Mouse (Mus musculus): ENCODE results near the gene Orm1. TPM values are rescaled to one million over a fixed set of nuclear protein-coding genes. Genes with fewer than 3 reads are reported as not detected.
"Not testable (repeated sequence)": the region's sequence is repeated elsewhere in the genome, so short reads cannot be mapped to it uniquely, and the experiment has no call there.

Orm1 gene
- polyA plus RNA-seq, 1 experiment from 2014 or later = 1.1 TPM

DNA sequence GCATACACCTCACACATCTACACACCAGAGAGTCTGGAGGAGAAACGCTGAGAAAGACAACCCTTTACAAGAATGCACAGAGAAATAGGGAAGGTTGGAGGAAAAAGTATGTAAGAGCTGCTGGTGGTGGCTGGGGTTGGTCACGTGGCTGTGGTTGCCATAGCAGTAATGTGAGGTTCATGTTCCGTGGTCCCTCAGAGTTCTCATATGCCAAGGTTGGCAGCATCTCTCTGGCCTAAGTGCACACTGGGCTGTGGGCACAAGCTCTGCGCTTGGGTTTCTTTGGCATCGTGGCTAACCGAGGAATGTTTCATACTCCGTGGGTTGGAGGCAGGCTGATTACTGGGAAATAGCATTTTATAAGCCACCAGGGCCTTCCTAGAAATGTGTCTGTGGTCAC lies 32.9 kb upstream of the Orm1 start:
- no peaks in the 10 kb centered on the region for H3K36me3 ChIP-seq (ENCODE audit: control insufficient read depth, insufficient read depth)
- no peak overlapping the region for H3K4me3 ChIP-seq (ENCODE audit: low read depth, low read length)
- H3K27ac ChIP-seq (ENCODE audit: low read length) = no peak overlapping the region
- H3K9me3 ChIP-seq (replicated peaks; ENCODE audit: control insufficient read depth, low read length) = no peaks in the 10 kb centered on the region
- H3K4me2 ChIP-seq (ENCODE audit: low read depth, low read length) = no peak overlapping the region
- WGBS (ENCODE audit: insufficient replicate concordance) = 72% methylated on average over 7 of the region's 7 CpGs
- ATAC-seq (ENCODE audit: low read depth) = no peak
- no peaks in the 10 kb centered on the region for H3K4me1 ChIP-seq (ENCODE audit: control insufficient read depth, low read depth, low read length)
- H3K9ac ChIP-seq (ENCODE audit: low read depth, low read length) = no peak overlapping the region
- H3K27me3 ChIP-seq (ENCODE audit: control insufficient read depth, insufficient read depth, low read depth, low read length) = no peaks in the 10 kb centered on the region

GRCm38 (mm10) chr4:63314063-63314462 lies 30.3 kb upstream of the Orm1 start:
- Histone ChIP-seq H3K4me2 (ENCODE audit: low read depth, low read length) (no peak overlapping the region), H3K36me3 (ENCODE audit: control insufficient read depth, insufficient read depth) (no peaks in the 10 kb centered on the region), H3K27me3 (ENCODE audit: control insufficient read depth, insufficient read depth, low read depth, low read length) (no peaks in the 10 kb centered on the region), H3K4me1 (ENCODE audit: control insufficient read depth, low read depth, low read length) (no peaks in the 10 kb centered on the region), H3K9ac (ENCODE audit: low read depth, low read length) (no peak overlapping the region), H3K4me3 (ENCODE audit: low read depth, low read length) (no peak overlapping the region), H3K9me3 (replicated peaks; ENCODE audit: control insufficient read depth, low read length) (no peaks in the 10 kb centered on the region), H3K27ac (ENCODE audit: low read length) (no peak overlapping the region)
- 63% methylated on average over 5 of the region's 5 CpGs for WGBS (ENCODE audit: insufficient replicate concordance)
- ATAC-seq (ENCODE audit: low read depth) = no peak

DNA sequence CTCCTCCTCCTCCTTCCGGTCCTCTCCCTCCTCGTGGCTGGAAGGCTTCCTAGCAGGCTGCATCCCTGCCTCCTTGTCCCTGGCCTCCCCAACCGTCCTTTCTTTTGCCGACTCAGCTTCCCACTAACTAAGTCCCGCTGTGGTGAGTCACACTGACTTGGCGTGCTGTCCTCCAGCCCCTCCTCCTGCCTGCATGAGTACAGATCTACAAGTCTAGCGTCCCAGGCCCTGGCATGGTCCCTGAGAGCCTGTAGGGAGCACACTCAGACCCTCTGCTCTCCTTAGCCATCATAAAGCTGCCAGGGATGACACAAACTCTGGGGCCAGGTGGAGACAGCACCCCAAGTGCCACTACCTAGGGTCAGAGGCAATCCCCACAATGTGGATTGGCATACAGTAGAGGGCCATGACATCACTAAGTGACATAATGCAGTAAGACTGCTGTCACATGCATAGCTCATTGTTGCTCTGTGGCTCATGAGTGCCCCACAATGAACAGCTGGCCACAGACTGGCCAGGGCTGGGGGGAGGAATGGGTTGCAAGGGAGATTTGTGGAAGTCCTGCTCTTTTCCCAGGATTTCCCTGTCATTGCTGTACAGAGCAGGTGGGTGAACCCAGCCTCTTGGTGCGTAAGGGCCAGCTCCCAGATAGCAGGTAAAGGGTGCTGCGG lies 28.1 kb upstream of the Orm1 start:
- Histone ChIP-seq H3K27ac (ENCODE audit: low read length) (no peak overlapping the region), H3K27me3 (ENCODE audit: control insufficient read depth, insufficient read depth, low read depth, low read length) (no peaks in the 10 kb centered on the region), H3K4me3 (ENCODE audit: low read depth, low read length) (no peak overlapping the region), H3K9me3 (replicated peaks; ENCODE audit: control insufficient read depth, low read length) (no peaks in the 10 kb centered on the region), H3K4me2 (ENCODE audit: low read depth, low read length) (no peak overlapping the region), H3K4me1 (ENCODE audit: control insufficient read depth, low read depth, low read length) (no peaks in the 10 kb centered on the region), H3K36me3 (ENCODE audit: control insufficient read depth, insufficient read depth) (no peaks in the 10 kb centered on the region), H3K9ac (ENCODE audit: low read depth, low read length) (no peak overlapping the region)
- ATAC-seq (ENCODE audit: low read depth) = no peak
- WGBS (ENCODE audit: insufficient replicate concordance) = 51% methylated on average over 9 of the region's 9 CpGs

DNA sequence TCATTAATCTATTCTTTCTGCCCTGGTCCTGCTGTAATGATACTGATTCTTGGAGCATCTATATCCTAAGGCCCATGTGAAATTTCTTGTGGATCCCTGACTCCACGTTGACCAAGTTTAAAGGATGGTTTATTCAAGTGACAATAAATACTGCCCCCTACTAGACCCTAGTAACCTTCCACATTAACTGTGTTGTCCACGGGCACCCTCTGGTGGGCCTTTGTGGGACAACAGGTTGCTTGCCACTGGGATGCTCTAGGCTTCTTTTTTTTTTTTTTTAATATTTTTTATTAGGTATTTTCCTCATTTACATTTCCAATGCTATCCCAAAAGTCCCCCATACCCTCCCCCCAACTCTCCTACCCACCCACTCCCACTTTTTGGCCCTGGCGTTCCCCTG lies 24.8 kb upstream of the Orm1 start:
- not testable (repeated sequence) for H3K27ac ChIP-seq (ENCODE audit: low read length); H3K9ac ChIP-seq (ENCODE audit: low read depth, low read length); H3K4me1 ChIP-seq (ENCODE audit: control insufficient read depth, low read depth, low read length); H3K4me2 ChIP-seq (ENCODE audit: low read depth, low read length); H3K36me3 ChIP-seq (ENCODE audit: control insufficient read depth, insufficient read depth); ATAC-seq (ENCODE audit: low read depth); H3K27me3 ChIP-seq (ENCODE audit: control insufficient read depth, insufficient read depth, low read depth, low read length); H3K9me3 ChIP-seq (replicated peaks; ENCODE audit: control insufficient read depth, low read length); H3K4me3 ChIP-seq (ENCODE audit: low read depth, low read length)
- 25% methylated on average over 3 of the region's 3 CpGs for WGBS (ENCODE audit: insufficient replicate concordance)

DNA sequence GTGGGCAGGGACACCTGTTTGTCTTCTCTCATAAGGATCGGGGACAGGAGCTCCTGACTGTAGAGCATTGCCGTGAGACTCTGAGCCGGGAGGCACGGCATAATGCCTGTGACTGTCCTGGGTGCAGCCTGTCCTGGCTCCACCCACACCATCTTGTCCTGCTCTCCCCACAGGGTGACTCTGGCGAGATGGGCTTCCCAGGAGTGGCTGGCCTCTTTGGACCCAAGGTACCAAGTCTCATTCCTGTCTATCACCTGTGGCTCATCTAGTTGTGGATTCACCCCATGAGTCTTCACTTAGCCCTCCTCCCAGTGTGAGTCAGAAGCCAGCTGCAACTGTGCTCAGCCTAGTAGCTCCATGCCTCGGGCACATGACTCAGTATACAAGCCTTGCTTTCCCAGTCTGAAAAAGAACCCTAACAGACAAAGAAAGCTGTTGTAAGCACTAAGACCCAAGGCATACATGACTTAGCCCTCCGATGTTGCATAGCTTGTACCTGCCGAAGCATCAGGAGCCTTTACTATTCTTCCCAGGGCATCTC lies 21.0 kb upstream of the Orm1 start:
- no peak overlapping the region for H3K4me3 ChIP-seq (ENCODE audit: low read depth, low read length)
- ATAC-seq (ENCODE audit: low read depth) = no peak
- 67% methylated on average over 8 of the region's 8 CpGs for WGBS (ENCODE audit: insufficient replicate concordance)

DNA sequence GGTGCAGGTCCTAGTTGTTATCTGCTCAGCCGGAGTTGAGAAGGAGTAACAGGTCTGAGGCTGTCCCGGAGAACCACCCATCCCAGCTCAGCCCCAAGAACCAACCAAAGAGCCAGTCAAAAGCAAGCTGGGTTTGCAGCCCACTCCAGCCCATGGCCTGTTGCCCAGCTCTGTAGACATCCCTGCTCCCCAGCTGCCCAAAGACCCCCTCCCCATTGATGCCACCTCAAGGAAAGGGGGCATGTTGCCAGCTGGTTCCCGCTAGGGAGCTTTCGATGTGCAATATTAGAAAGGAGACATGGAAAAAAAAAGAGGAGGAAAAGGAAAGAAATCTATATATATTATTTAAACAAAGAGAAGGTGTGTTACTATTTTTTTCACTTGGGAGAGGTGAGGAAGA lies 11.0 kb upstream of the Orm1 start:
- Histone ChIP-seq H3K36me3 (ENCODE audit: control insufficient read depth, insufficient read depth) (no peaks in the 10 kb centered on the region; the same call in 1 of the 2 replicates), H3K27ac (ENCODE audit: low read length) (no peak overlapping the region), H3K4me2 (ENCODE audit: low read depth, low read length) (no peak overlapping the region), H3K4me3 (ENCODE audit: low read depth, low read length) (no peak overlapping the region), H3K9me3 (replicated peaks; ENCODE audit: control insufficient read depth, low read length) (no peaks in the 10 kb centered on the region), H3K9ac (ENCODE audit: low read depth, low read length) (no peak overlapping the region), H3K27me3 (ENCODE audit: control insufficient read depth, insufficient read depth, low read depth, low read length) (no peaks in the 10 kb centered on the region), H3K4me1 (ENCODE audit: control insufficient read depth, low read depth, low read length) (no peaks in the 10 kb centered on the region; the same call in 1 of the 2 replicates)
- no peak for ATAC-seq (ENCODE audit: low read depth)
- WGBS (ENCODE audit: insufficient replicate concordance) = 82% methylated on average over 4 of the region's 4 CpGs

More for the DNA sequence above, 21.0 kb upstream of the Orm1 start:
- no peaks in the 10 kb centered on the region for H3K4me1 ChIP-seq (ENCODE audit: control insufficient read depth, low read depth, low read length)
- no peaks in the 10 kb centered on the region for H3K9me3 ChIP-seq (replicated peaks; ENCODE audit: control insufficient read depth, low read length)
- H3K9ac ChIP-seq (ENCODE audit: low read depth, low read length) = no peak overlapping the region
- H3K27ac ChIP-seq (ENCODE audit: low read length) = no peak overlapping the region
- no peaks in the 10 kb centered on the region for H3K36me3 ChIP-seq (ENCODE audit: control insufficient read depth, insufficient read depth)
- H3K27me3 ChIP-seq (ENCODE audit: control insufficient read depth, insufficient read depth, low read depth, low read length) = no peaks in the 10 kb centered on the region
- no peak overlapping the region for H3K4me2 ChIP-seq (ENCODE audit: low read depth, low read length)

DNA sequence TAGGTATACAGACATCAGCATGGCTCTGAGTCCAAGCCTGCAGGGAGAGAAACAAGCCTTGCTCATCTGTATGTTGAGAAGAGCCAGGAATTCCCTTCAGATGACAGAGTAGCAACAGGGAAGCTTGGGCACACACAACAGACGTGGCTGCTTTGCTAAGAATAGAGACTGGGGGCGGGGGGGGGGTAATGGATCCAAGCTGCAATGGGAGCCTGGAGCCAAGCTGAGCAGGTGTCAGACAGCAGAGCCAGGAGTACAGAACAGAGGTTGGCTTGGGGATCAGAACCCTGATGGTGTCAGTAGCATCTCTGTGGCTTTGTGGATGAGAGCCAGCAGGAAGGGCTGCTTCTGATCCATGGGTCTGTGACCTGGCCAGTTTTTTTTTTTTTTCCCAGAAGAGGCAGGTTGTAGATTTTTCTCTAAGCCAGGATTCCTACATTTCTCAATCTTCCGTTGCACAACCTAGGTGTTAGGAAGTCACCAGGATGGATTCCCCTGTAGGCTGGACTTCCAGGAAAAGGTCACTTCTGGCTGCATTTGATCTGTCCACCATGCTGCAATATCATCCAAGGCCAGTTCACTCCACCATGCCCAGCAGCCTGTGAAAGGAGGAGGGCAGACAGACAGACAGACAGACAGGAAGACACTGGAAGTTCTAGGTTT lies 5.8 kb upstream of the Orm1 start:
- no peaks in the 10 kb centered on the region; the same call in 1 of the 2 replicates for H3K4me1 ChIP-seq (ENCODE audit: control insufficient read depth, low read depth, low read length)
- no peaks in the 10 kb centered on the region for H3K27me3 ChIP-seq (ENCODE audit: control insufficient read depth, insufficient read depth, low read depth, low read length)
- H3K9me3 ChIP-seq (replicated peaks; ENCODE audit: control insufficient read depth, low read length) = no peaks in the 10 kb centered on the region
- no peaks in the 10 kb centered on the region for H3K36me3 ChIP-seq (ENCODE audit: control insufficient read depth, insufficient read depth)
- no peak overlapping the region for H3K4me3 ChIP-seq (ENCODE audit: low read depth, low read length)
- no peak overlapping the region for H3K9ac ChIP-seq (ENCODE audit: low read depth, low read length)
- no peak for ATAC-seq (ENCODE audit: low read depth)
- no peak overlapping the region for H3K27ac ChIP-seq (ENCODE audit: low read length)
- no peak overlapping the region for H3K4me2 ChIP-seq (ENCODE audit: low read depth, low read length)
- WGBS (ENCODE audit: insufficient replicate concordance) = 41% methylated on average over 3 of the region's 3 CpGs

DNA sequence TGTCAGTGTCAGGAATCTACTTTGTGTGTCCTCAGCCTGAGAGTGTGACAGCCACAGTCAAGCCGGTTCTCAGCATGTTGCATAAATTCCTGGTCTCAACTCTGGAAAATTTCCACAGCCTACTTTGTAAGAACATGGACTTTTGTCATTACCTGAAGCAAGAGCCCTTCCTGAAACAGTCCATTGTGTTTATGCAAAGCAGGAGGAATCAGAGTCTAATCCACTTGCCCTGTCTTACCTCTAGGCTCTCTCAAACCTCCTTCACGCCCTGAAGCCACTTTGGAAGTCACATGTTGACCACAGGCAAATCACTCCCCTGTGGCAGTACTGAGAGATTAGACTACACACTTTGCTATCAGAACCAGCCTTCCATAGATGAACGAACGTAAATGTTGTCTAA lies 1.9 kb upstream of the Orm1 start:
- H3K27ac ChIP-seq (ENCODE audit: low read length) = no peak overlapping the region
- no peaks in the 10 kb centered on the region; the same call in 1 of the 2 replicates for H3K4me1 ChIP-seq (ENCODE audit: control insufficient read depth, low read depth, low read length)
- WGBS (ENCODE audit: insufficient replicate concordance) = 43% methylated on average over 4 of the region's 4 CpGs
- no peaks in the 10 kb centered on the region for H3K9me3 ChIP-seq (replicated peaks; ENCODE audit: control insufficient read depth, low read length)
- H3K36me3 ChIP-seq (ENCODE audit: control insufficient read depth, insufficient read depth) = no peaks in the 10 kb centered on the region
- H3K9ac ChIP-seq (ENCODE audit: low read depth, low read length) = no peak overlapping the region
- no peak overlapping the region for H3K4me2 ChIP-seq (ENCODE audit: low read depth, low read length)
- no peaks in the 10 kb centered on the region for H3K27me3 ChIP-seq (ENCODE audit: control insufficient read depth, insufficient read depth, low read depth, low read length)
- no peak for ATAC-seq (ENCODE audit: low read depth)
- H3K4me3 ChIP-seq (ENCODE audit: low read depth, low read length) = no peak overlapping the region

DNA sequence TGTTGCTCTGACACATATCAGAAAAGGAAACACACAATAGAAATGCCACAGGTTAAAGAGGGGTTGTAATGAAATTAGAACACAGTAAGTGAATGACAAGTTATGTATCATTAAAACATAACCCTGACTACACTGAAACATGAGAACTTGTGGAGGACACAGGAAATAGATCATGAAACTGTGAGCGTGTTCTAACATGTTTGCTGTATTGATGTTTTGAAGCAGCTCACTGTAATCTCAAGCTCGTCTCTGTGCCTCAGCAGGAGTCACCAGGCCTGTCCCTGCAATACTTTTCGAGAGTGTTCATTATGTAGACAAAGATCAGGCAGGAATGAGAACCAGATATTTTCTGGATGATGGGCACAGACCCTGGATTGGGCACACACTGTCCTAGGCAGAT lies 752 bp upstream of the Orm1 start:
- Histone ChIP-seq H3K27ac (ENCODE audit: low read length) (no peak overlapping the region), H3K9ac (ENCODE audit: low read depth, low read length) (no peak overlapping the region), H3K27me3 (ENCODE audit: control insufficient read depth, insufficient read depth, low read depth, low read length) (no peaks in the 10 kb centered on the region), H3K36me3 (ENCODE audit: control insufficient read depth, insufficient read depth) (no peaks in the 10 kb centered on the region), H3K4me1 (ENCODE audit: control insufficient read depth, low read depth, low read length) (no peaks in the 10 kb centered on the region), H3K4me3 (ENCODE audit: low read depth, low read length) (no peak overlapping the region), H3K9me3 (replicated peaks; ENCODE audit: control insufficient read depth, low read length) (no peaks in the 10 kb centered on the region), H3K4me2 (ENCODE audit: low read depth, low read length) (no peak overlapping the region)
- no peak for ATAC-seq (ENCODE audit: low read depth)
- WGBS (ENCODE audit: insufficient replicate concordance) = 46% methylated on average over 3 of the region's 3 CpGs
